Mouse (Mus musculus) neural tube, embryonic 13.5 days (tissue): ENCODE results near the gene LTO1. TPM values are rescaled to one million over a fixed set of nuclear protein-coding genes. Genes with fewer than 3 reads are reported as not detected.
A peak's percentile ranks its signal among the peaks of the same experiment; 100 is the strongest.

Source experiments
- ATAC-seq: fragments of 200-750 bp; cut with Nextera tagmentation; 2 replicates; pipeline ENCODE4 v1.8.0; 2017; ENCODE audit warnings: low read depth, mild to moderate bottlenecking, moderate TSS enrichment, moderate library complexity
- H3K27ac ChIP-seq: fragments of 300-500 bp; sonication (generic); replicated peaks from 2 replicates; pipeline ENCODE4 v1.5.1; 2015; ENCODE audit warnings: moderate library complexity, mild to moderate bottlenecking, inconsistent platforms
- H3K27me3 ChIP-seq: fragments of 300-500 bp; sonication (generic); 2 replicates; pipeline ENCODE4 v1.6.1; 2015; ENCODE audit warnings: mild to moderate bottlenecking, inconsistent platforms
- H3K36me3 ChIP-seq: fragments of 300-500 bp; sonication (generic); 2 replicates; pipeline ENCODE4 v1.6.1; 2015; ENCODE audit warnings: mild to moderate bottlenecking, inconsistent platforms
- H3K4me1 ChIP-seq: fragments of 300-500 bp; sonication (generic); replicated peaks from 2 replicates; pipeline ENCODE4 v1.6.1; 2015; ENCODE audit warnings: inconsistent platforms
- H3K4me2 ChIP-seq: fragments of 300-500 bp; sonication (generic); 2 replicates; pipeline ENCODE4 v1.6.1; 2015; ENCODE audit warnings: inconsistent platforms, mild to moderate bottlenecking, moderate library complexity
- H3K4me3 ChIP-seq: fragments of 300-500 bp; sonication (generic); 2 replicates; pipeline ENCODE4 v1.5.1; 2015; ENCODE audit warnings: mild to moderate bottlenecking, inconsistent platforms
- H3K9ac ChIP-seq: fragments of 300-500 bp; sonication (generic); 2 replicates; pipeline ENCODE4 v1.6.1; 2015; ENCODE audit warnings: moderate library complexity, mild to moderate bottlenecking, inconsistent platforms
- H3K9me3 ChIP-seq: fragments of 300-500 bp; sonication (generic); 2 replicates; pipeline ENCODE4 v1.6.1; 2016; ENCODE audit warnings: inconsistent platforms
- WGBS: fragments of 180-500 bp; shearing (Covaris S2); methylation state at CpG from one replicate; pipeline ENCODE4 v1.1.7; 2015; 5-methylcytosine and 5-hydroxymethylcytosine counted together
- polyA plus RNA-seq: library from polyadenylated mRNA; unstranded; fragments of >200 nt; fragmentation: Nextera tagmentation; extraction: Ambion mirVana; gene quantifications from 2 replicates; pipeline ENCODE4 v1.2.1, GENCODE M21; 2015

The LTO1 gene
- polyA plus RNA-seq, 1 experiment from 2014 or later = 33.8 TPM

DNA sequence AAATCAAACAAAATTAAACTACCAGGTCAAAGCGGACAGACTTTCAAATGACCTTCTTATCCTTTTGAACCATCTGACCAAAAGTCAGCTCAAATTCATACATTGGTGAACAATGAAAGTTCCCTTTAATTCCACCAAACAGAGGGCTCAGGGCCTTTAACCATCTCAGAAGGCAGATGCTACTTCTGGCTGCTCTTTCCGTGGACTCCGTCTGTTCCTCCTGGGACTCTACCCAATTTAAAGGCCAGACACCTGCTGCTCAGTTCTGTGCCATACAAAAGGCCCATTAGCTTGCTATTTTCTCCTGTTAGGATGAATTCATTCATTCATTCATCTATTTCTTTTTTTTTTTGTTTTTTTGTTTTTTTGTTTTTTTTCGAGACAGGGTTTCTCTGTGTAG lies 2.0 kb upstream of the LTO1 start:
- Histone ChIP-seq H3K4me1 (peaks cover 12% of the 10 kb centered on the region), H3K4me3 (no peak overlapping the region), H3K36me3 (peaks cover 10% of the 10 kb centered on the region), H3K27me3 (no peaks in the 10 kb centered on the region), H3K4me2 (no peak overlapping the region), H3K9ac (no peak overlapping the region), H3K9me3 (no peaks in the 10 kb centered on the region), H3K27ac (no peak overlapping the region)
- ATAC-seq = no peak
- WGBS = 61% methylated on average over 4 of the region's 4 CpGs

DNA sequence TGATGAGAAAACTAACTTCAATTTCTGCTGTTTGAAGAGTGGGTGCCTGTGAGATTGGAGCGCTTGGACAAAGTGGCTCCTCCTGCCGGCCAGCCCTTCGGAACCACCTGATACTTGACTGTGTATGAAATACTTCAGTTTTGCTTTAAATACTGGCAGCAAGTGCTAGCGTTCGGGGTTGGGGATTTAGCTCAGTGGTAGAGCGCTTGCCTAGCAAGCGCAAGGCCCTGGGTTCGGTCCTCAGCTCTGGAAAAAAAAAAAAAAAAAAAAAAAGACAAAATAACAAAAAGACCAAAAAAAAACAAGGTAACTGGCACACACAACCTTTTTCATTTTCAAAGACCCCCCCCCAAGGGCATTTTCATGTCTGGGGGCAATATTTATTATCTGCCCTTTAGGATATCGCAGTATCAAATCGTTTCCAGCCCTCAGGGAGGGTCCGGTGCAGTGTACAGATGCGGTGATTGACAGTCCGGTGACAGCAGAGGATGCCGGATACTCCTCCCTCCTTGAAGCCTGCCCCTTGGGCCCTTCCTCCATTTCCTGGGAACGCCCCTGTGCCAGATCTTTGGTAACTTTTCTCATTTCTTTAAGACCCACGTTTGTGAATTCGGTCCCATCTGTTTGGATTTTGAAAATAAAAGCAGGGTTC lies 478 bp upstream of the LTO1 start:
- Histone ChIP-seq H3K9ac (peak overlapping the region; percentile 80), H3K27ac (peak overlapping the region; percentile 92), H3K9me3 (no peaks in the 10 kb centered on the region), H3K27me3 (no peaks in the 10 kb centered on the region), H3K4me2 (peak overlapping the region; percentile 63), H3K4me3 (peak overlapping the region; percentile 60), H3K36me3 (peaks cover 25% of the 10 kb centered on the region), H3K4me1 (peaks cover 12% of the 10 kb centered on the region)
- 8% methylated on average over 17 of the region's 17 CpGs for WGBS
- ATAC-seq = peak; percentile 94

GRCm38 (mm10) chr7:144918823-144919222 lies 3.9 kb downstream of the LTO1 start:
- Histone ChIP-seq H3K36me3 (peaks cover 63% of the 10 kb centered on the region), H3K4me3 (no peak overlapping the region), H3K9me3 (no peaks in the 10 kb centered on the region), H3K27me3 (no peaks in the 10 kb centered on the region), H3K4me2 (no peak overlapping the region), H3K27ac (no peak overlapping the region), H3K4me1 (peaks cover 12% of the 10 kb centered on the region), H3K9ac (no peak overlapping the region)
- 75% methylated on average over 1 of the region's 1 CpGs for WGBS
- ATAC-seq = no peak

DNA sequence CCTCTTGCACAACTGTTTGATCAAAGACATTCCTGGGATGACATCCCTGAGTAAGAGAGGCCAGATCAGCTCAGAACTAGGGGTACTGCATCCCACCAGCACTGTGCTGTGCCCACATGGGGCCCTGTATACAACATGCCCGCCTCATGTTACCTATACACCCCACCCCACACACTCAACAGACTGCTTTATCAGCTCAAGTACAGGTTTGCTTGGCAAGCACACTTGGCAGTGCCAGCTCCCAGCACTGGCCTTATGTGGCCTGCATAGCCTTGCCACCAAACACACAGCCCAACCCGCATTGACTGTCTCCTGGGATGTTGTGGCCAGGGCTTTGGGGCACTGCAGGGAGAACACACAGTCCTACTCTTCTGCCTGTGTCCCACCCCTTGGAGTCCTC lies 12.7 kb downstream of the LTO1 start:
- Histone ChIP-seq H3K27me3 (no peaks in the 10 kb centered on the region), H3K4me2 (no peak overlapping the region), H3K9me3 (no peaks in the 10 kb centered on the region), H3K27ac (no peak overlapping the region), H3K36me3 (peaks cover 30% of the 10 kb centered on the region), H3K4me1 (peaks cover 12% of the 10 kb centered on the region), H3K4me3 (no peak overlapping the region), H3K9ac (no peak overlapping the region)
- no peak for ATAC-seq
- 91% methylated on average over 2 of the region's 2 CpGs for WGBS

DNA sequence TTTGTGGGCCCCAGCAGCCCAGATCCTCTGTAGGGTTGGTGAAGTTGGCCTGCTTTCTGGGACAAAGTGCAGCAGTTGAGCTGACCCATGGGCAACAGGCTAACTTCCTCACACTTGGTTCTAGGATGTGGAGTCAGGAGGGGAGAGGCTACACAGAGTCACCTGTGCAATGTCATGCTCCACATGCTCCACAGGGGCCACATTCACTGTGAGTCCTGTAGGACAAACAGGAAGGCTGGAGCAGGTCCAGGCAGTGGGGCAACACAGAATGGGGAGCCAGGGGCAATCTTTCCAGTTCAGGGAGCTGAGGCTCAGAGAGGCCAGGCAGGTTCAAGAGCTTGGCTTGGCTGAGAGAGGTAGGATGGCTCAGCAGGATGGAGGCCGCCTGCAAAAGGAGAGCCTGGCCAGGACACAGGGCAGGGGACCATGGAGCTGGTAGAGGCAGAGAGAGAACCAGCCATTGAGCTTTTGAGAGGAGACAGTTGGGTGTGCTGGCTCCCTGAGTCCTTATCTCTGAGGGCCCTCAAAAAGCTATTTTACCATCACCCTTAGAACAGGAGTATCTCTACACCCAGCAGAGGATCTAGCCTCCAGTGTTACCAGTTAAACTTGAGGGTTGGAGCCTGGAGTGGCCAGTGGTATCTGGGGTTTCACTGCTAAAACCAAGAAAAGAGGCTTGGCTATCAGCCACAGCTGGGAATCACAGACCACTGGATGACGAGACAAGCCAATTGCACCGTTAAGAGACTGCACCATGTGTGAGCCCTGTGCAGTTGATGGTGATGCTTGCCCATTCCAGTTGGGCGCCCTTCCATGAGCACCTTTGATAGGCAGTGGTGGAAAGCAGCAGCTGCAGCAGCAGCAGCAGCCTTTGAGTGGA lies 13.3 kb downstream of the LTO1 start:
- H3K36me3 ChIP-seq = peaks cover 25% of the 10 kb centered on the region
- WGBS = 75% methylated on average over 4 of the region's 4 CpGs
- no peak overlapping the region for H3K4me3 ChIP-seq
- H3K9ac ChIP-seq = no peak overlapping the region
- no peaks in the 10 kb centered on the region for H3K9me3 ChIP-seq
- no peak overlapping the region for H3K4me2 ChIP-seq
- no peak overlapping the region for H3K27ac ChIP-seq
- peaks cover 12% of the 10 kb centered on the region for H3K4me1 ChIP-seq
- ATAC-seq = no peak
- H3K27me3 ChIP-seq = no peaks in the 10 kb centered on the region

DNA sequence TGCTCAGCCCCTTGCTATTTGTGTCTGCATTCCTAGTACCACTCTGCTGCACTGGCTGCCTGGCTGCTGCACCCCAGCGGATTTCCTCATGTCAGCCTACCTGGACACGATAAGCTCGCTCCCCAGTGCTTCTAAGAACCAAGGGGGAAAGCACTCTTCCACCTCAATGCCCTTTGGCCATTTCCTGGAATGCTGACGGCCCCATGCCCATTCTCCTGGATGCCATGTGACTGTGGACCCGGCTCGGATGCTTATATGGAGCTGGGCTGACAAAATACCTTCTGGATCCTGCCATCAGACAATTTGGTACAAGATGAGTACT lies 13.9 kb downstream of the LTO1 start:
- WGBS = 81% methylated on average over 6 of the region's 6 CpGs
- H3K4me2 ChIP-seq = no peak overlapping the region
- ATAC-seq = no peak
- peaks cover 24% of the 10 kb centered on the region for H3K36me3 ChIP-seq
- peaks cover 12% of the 10 kb centered on the region for H3K4me1 ChIP-seq
- no peak overlapping the region for H3K9ac ChIP-seq
- no peaks in the 10 kb centered on the region for H3K9me3 ChIP-seq
- H3K27me3 ChIP-seq = no peaks in the 10 kb centered on the region
- no peak overlapping the region for H3K27ac ChIP-seq
- no peak overlapping the region for H3K4me3 ChIP-seq

DNA sequence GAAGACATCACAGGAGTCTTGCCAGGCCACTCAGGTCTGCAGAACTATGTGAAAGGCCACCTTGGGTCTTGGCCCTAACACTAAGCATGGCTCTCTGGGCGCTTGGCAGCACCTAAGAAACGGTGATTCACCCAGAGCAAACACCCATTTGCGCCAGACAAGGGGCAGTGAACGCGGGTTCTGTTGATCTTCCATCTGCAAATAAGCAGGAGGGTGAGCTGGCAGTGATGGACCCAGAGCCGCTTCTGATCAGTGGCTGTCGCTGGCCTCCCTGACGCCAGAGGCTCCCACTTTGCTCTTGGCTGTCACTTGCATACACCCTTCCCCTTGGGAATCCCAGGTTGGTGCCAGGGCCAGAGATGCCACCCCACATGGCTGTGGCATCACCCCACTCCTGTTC lies 14.6 kb downstream of the LTO1 start:
- Histone ChIP-seq H3K4me2 (no peak overlapping the region), H3K4me1 (peaks cover 12% of the 10 kb centered on the region), H3K36me3 (peaks cover 24% of the 10 kb centered on the region), H3K9me3 (no peaks in the 10 kb centered on the region), H3K4me3 (no peak overlapping the region), H3K9ac (no peak overlapping the region), H3K27me3 (no peaks in the 10 kb centered on the region), H3K27ac (no peak overlapping the region)
- no peak for ATAC-seq
- 75% methylated on average over 8 of the region's 8 CpGs for WGBS

GRCm38 (mm10) chr7:144929931-144930330 lies 15.0 kb downstream of the LTO1 start:
- H3K27ac ChIP-seq = no peak overlapping the region; the same call in 1 of the 2 replicates
- WGBS = 49% methylated on average over 5 of the region's 5 CpGs
- no peak for ATAC-seq

GRCm38 (mm10) chr7:144931778-144932177 lies 16.9 kb downstream of the LTO1 start:
- Histone ChIP-seq H3K9me3 (no peaks in the 10 kb centered on the region), H3K4me3 (no peak overlapping the region), H3K4me2 (no peak overlapping the region), H3K27me3 (no peaks in the 10 kb centered on the region), H3K27ac (no peak overlapping the region), H3K4me1 (peaks cover 32% of the 10 kb centered on the region), H3K36me3 (peaks cover 25% of the 10 kb centered on the region), H3K9ac (no peak overlapping the region)
- no peak for ATAC-seq
- WGBS = 15% methylated on average over 3 of the region's 3 CpGs

More at GRCm38 (mm10) chr7:144929931-144930330, 15.0 kb downstream of the LTO1 start:
- H3K9ac ChIP-seq = no peak overlapping the region
- H3K9me3 ChIP-seq = no peaks in the 10 kb centered on the region
- no peak overlapping the region for H3K4me2 ChIP-seq
- H3K27me3 ChIP-seq = no peaks in the 10 kb centered on the region
- no peak overlapping the region for H3K4me3 ChIP-seq
- H3K4me1 ChIP-seq = peaks cover 14% of the 10 kb centered on the region
- peaks cover 25% of the 10 kb centered on the region for H3K36me3 ChIP-seq

GRCm38 (mm10) chr7:144932389-144932937 lies 17.6 kb downstream of the LTO1 start:
- H3K4me1 ChIP-seq = peaks cover 39% of the 10 kb centered on the region
- no peaks in the 10 kb centered on the region for H3K9me3 ChIP-seq
- WGBS = 74% methylated on average over 18 of the region's 18 CpGs
- peaks cover 25% of the 10 kb centered on the region for H3K36me3 ChIP-seq
- no peak overlapping the region for H3K4me2 ChIP-seq
- no peak for ATAC-seq
- no peak overlapping the region for H3K4me3 ChIP-seq
- H3K27me3 ChIP-seq = no peaks in the 10 kb centered on the region
- no peak overlapping the region for H3K9ac ChIP-seq
- no peak overlapping the region for H3K27ac ChIP-seq

DNA sequence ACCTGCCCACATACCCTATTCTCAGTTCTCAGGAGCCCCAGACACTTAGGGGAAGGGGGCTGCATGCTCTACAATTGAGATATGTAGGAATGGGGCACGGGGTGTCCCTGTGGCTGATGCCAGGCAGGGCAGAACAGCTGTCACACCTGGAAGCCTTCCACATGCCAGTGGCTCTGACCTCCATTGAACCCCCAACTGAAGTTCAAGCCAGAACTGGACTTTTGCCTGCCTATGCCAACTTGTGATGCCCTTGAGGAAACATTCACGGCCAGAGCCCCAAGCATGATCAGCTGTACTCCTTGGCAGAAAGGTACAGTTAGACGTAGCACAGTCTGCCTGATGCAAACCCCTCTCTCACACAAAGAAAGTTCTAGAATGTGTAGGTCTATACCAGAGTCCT lies 18.4 kb downstream of the LTO1 start:
- Histone ChIP-seq H3K36me3 (peaks cover 25% of the 10 kb centered on the region), H3K9ac (no peak overlapping the region), H3K4me1 (peaks cover 47% of the 10 kb centered on the region), H3K27ac (no peak overlapping the region), H3K4me2 (no peak overlapping the region), H3K4me3 (no peak overlapping the region), H3K9me3 (no peaks in the 10 kb centered on the region), H3K27me3 (0 out of 2 replicates have a peak, but pooled peaks cover 4% of the 10 kb centered on the region)
- ATAC-seq = no peak
- 84% methylated on average over 3 of the region's 3 CpGs for WGBS

GRCm38 (mm10) chr7:144933796-144934195 lies 18.9 kb downstream of the LTO1 start:
- Histone ChIP-seq H3K27me3 (peaks cover 9% of the 10 kb centered on the region), H3K9ac (no peak overlapping the region), H3K36me3 (peaks cover 23% of the 10 kb centered on the region), H3K4me1 (peaks cover 52% of the 10 kb centered on the region), H3K4me3 (no peak overlapping the region), H3K4me2 (no peak overlapping the region), H3K27ac (no peak overlapping the region), H3K9me3 (no peaks in the 10 kb centered on the region)
- 91% methylated on average over 8 of the region's 8 CpGs for WGBS
- no peak for ATAC-seq
